Mouse (Mus musculus) ES-E14 (cell line): Measurements from ENCODE around the gene Dst. TPM values are rescaled to one million over a fixed set of nuclear protein-coding genes. Genes with fewer than 3 reads are reported as not detected.

Experiments
- DNase-seq: peaks from one replicate; pipeline ENCODE4 v3.0.0-alpha.2; 2013; ENCODE audit warnings: low read depth, low spot score
- H3K27ac ChIP-seq: 2 replicates; pipeline ENCODE4 v1.5.1; 2012; ENCODE audit warnings: low read depth, mild to moderate bottlenecking, low read length, moderate library complexity, mixed read lengths; ENCODE audit not compliant: poor library complexity, insufficient read depth, severe bottlenecking
- H3K36me3 ChIP-seq: 2 replicates; pipeline ENCODE4 v1.6.1; 2012; ENCODE audit warnings: mild to moderate bottlenecking, low read length, moderate library complexity, mixed read lengths; ENCODE audit not compliant: control insufficient read depth, poor library complexity, insufficient read depth, severe bottlenecking
- H3K4me1 ChIP-seq, 2 experiments: fragments of 150-350 bp in 1 of 2; sonication (generic) in 1 of 2; 2 replicates each; pipeline ENCODE4 v1.6.1; 2012; ENCODE audit warnings: low read length in 2 of 2, mild to moderate bottlenecking in 1 of 2, mixed read lengths in 1 of 2; ENCODE audit not compliant: control insufficient read depth in 2 of 2, insufficient read depth in 2 of 2, poor library complexity in 1 of 2
- H3K4me3 ChIP-seq, 2 experiments: fragments of 150-350 bp in 1 of 2; sonication (generic) in 1 of 2; 2 replicates each; pipeline ENCODE4 v1.5.1; 2012; ENCODE audit warnings: low read length in 2 of 2, low read depth in 1 of 2, mild to moderate bottlenecking in 1 of 2, mixed read lengths in 1 of 2; ENCODE audit not compliant: insufficient read depth in 1 of 2, poor library complexity in 1 of 2, severe bottlenecking in 1 of 2
- H3K9ac ChIP-seq: 2 replicates; pipeline ENCODE4 v1.6.1; 2012; ENCODE audit warnings: low read depth, mild to moderate bottlenecking, low read length, mixed read lengths; ENCODE audit not compliant: poor library complexity, insufficient read depth, severe bottlenecking
- H3K9me3 ChIP-seq: fragments of 150-350 bp; sonication (generic); 2 replicates; pipeline ENCODE4 v1.6.1; 2012; ENCODE audit warnings: low read depth, mild to moderate bottlenecking, low read length; ENCODE audit not compliant: control insufficient read depth, insufficient read depth
- CHD2 ChIP-seq: IDR thresholded peaks from 2 replicates; pipeline ENCODE4 v1.6.1; 2014; ENCODE audit warnings: mild to moderate bottlenecking, low read depth, low read length, inconsistent platforms
- HCFC1 ChIP-seq: IDR thresholded peaks from 2 replicates; pipeline ENCODE4 v1.6.1; 2012; ENCODE audit warnings: low read length, inconsistent platforms, borderline replicate concordance; ENCODE audit not compliant: insufficient read depth
- MAFK ChIP-seq: IDR thresholded peaks from 2 replicates; pipeline ENCODE4 v1.6.1; 2014; ENCODE audit warnings: mild to moderate bottlenecking, low read depth, low read length, inconsistent platforms; ENCODE audit not compliant: insufficient read depth
- ZC3H11A ChIP-seq: IDR thresholded peaks from 2 replicates; pipeline ENCODE4 v1.6.1; 2012; ENCODE audit warnings: low read depth, mild to moderate bottlenecking, inconsistent platforms, low read length, borderline replicate concordance
- ZNF384 ChIP-seq: IDR thresholded peaks from 2 replicates; pipeline ENCODE4 v1.6.1; 2012; ENCODE audit warnings: low read depth, low read length, inconsistent platforms
- in situ Hi-C, 2 experiments: fragments of 600-800 bp; cut with MboI; formaldehyde crosslinking; loops; one replicate each; pipeline ENCODE4 v1.15.1; 2025; ENCODE audit warnings: low sequenced_read_pairs in 2 of 2, inconsistent platforms in 1 of 2; ENCODE audit not compliant: unreplicated experiment in 2 of 2
- total RNA-seq: library from RNA; depleted of rRNA; stranded (reverse); fragments of 300-350 nt; gene quantifications from 2 replicates; pipeline ENCODE4 v1.2.3, GENCODE M21; 2012

Dst gene
- total RNA-seq, 1 experiment, result 186 TPM

DNA sequence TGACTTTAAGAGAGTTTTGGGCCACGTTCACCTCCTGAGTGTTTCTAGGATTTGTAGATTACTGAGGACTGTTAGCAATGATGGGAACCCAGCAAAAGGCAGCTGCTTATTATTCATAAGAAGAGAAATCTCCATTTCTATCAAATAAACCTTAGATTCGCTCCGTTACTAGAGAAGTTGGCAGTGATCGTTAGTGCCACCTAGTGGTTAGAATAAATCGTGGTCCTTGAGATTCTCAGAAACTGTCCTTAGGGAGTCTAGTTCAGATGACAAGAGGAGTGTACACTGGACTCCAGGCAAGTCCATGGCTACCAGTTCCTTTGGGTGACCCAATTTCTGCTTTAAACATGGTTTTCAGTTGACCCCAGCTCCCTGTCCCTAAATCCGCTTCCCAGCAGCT lies 58.3 kb downstream of the Dst start:
- Histone ChIP-seq H3K4me1 (peaks cover 7 to 19% of the 10 kb centered on the region in 2 experiments), H3K27ac (no peak overlapping the region), H3K9ac (no peak overlapping the region), H3K4me3 (no peak overlapping the region), H3K9me3 (no peaks in the 10 kb centered on the region), H3K36me3 (peaks cover 3% of the 10 kb centered on the region; the same call in 1 of the 2 replicates)
- no peak for DNase-seq
- TF ChIP-seq CHD2 (no peak), ZC3H11A (no peak), HCFC1 (no peak), MAFK (no peak), ZNF384 (no peak)
- in situ Hi-C loops, result no loop called here

DNA sequence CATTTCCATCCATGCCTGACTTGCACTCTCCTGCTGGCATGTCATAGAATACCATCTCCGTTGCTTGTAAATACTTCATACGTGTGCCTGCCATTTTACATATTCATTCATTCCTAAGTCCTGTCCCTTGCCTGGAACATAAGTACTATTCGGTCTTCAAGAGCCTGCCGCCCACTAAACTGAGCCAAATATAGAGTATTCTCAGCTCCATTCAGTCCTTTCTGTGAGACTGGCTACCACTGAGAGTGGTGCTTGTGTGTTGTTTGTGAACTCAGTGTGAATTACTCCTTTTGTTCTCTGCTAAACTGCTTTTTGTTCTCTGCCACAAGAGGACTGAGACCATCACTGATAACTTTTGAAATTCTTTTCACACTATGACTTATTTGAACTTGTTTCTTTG lies 59.2 kb downstream of the Dst start:
- peaks cover 3% of the 10 kb centered on the region; the same call in 1 of the 2 replicates for H3K36me3 ChIP-seq
- no peak overlapping the region for H3K27ac ChIP-seq
- in situ Hi-C loops, result no loop called here
- no peaks in the 10 kb centered on the region for H3K9me3 ChIP-seq
- no peak overlapping the region for H3K4me3 ChIP-seq
- peaks cover 7 to 19% of the 10 kb centered on the region in 2 experiments for H3K4me1 ChIP-seq
- no peak for DNase-seq
- H3K9ac ChIP-seq, result no peak overlapping the region
- TF ChIP-seq ZNF384, result no peak
- no peak for TF ChIP-seq HCFC1
- TF ChIP-seq MAFK, result no peak
- TF ChIP-seq ZC3H11A, result no peak
- TF ChIP-seq CHD2, result no peak

DNA sequence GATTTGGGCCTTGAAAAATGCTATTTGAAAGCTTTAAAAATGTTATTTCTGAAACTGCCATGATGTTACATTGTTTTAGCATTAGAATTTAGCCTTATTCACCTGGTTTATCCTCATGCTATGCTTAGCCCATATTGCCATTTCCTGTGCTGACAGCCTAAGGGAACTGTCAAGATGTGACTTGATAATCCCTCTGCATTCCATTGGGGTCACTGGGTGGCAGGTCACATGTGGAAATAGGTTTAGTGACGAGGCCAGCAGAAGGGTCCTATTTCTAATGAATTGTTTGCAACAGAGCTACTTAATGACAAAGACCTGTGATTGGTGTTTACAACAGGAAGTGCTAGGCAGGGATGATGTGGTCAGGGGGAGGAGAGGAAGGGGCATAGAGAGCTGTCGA lies 61.9 kb downstream of the Dst start:
- no peak for DNase-seq
- in situ Hi-C loops, result no loop called here
- Histone ChIP-seq H3K9me3 (no peaks in the 10 kb centered on the region), H3K9ac (0 out of 2 replicates have a peak overlapping the region, but pooled peaks have one; percentile 26), H3K4me3 (no peak overlapping the region), H3K27ac (no peak overlapping the region), H3K36me3 (peaks cover 3% of the 10 kb centered on the region; the same call in 1 of the 2 replicates), H3K4me1 (peaks cover 8 to 10% of the 10 kb centered on the region in 2 experiments; a peak in 3 of 4 replicates)
- TF ChIP-seq HCFC1 (no peak), ZC3H11A (no peak), ZNF384 (no peak), CHD2 (no peak), MAFK (no peak)

DNA sequence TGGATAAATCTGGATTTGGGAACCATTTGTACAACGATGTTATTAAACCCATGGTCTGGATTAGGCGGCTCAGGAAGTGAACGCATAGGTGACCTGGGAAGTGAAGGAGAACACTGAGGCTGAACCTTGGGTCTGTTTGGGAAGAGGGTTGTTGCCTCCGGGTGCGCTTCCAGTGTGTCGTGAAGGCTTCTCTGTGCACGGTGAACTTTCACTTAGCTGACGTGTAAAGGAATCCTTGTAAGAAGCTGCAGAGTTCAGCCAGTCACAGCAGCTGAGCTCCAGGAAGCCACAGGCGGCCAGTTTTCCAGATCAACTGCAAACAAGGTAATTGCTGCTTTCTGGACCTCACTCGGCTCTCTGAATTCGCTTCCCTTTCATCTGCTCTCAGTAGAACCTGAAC lies 66.4 kb downstream of the Dst start:
- Histone ChIP-seq H3K9me3 (no peaks in the 10 kb centered on the region), H3K27ac (no peak overlapping the region), H3K4me3 (peak overlapping the region in 1 of 2 experiments; percentile 46; a peak in 2 of 4 replicates), H3K4me1 (peaks cover 5 to 8% of the 10 kb centered on the region in 2 experiments; a peak in 3 of 4 replicates), H3K36me3 (peaks cover 2% of the 10 kb centered on the region; the same call in 1 of the 2 replicates), H3K9ac (peak overlapping the region; percentile 53; the same call in 1 of the 2 replicates)
- DNase-seq, result no peak
- in situ Hi-C loops, result no loop called here
- TF ChIP-seq MAFK (no peak), HCFC1 (no peak), ZC3H11A (no peak)

DNA sequence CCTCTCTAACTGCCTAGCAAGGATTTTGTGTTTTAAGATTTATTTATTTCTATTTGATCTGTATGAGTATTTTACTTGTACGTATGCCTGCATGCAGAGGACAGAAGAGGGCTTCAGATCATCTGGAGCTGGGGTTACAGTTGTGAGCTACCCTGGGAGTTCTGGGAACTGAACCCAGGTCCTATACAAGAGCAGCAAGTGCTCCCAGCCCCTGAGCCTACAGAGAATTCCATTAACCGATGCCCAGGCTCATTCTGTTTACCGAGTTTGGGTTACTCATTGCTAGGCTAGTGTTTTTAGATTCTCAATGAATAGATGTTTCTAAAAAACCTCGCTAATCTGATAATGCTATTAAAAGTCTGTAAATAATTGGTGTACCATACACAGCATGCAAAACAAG lies 67.3 kb downstream of the Dst start:
- no peaks in the 10 kb centered on the region for H3K36me3 ChIP-seq
- H3K4me1 ChIP-seq, result peaks cover 6 to 8% of the 10 kb centered on the region in 2 experiments; a peak in 3 of 4 replicates
- in situ Hi-C loops, result no loop called here

More for the DNA sequence above, 67.3 kb downstream of the Dst start:
- TF ChIP-seq ZC3H11A (no peak), MAFK (no peak), CHD2 (no peak), HCFC1 (no peak), ZNF384 (no peak)
- H3K9me3 ChIP-seq, result no peaks in the 10 kb centered on the region
- DNase-seq, result no peak
- no peak overlapping the region for H3K27ac ChIP-seq
- H3K9ac ChIP-seq, result no peak overlapping the region
- H3K4me3 ChIP-seq, result no peak overlapping the region
